Mouse (Mus musculus) neural tube, embryonic 12.5 days (tissue): ENCODE measurements around the gene Anxa6. TPM values are rescaled to one million over a fixed set of nuclear protein-coding genes. Genes with fewer than 3 reads are reported as not detected.
A peak's percentile ranks its signal among the peaks of the same experiment; 100 is the strongest.
"Not testable (repeated sequence)": the region's sequence is repeated elsewhere in the genome, so short reads cannot be mapped to it uniquely, and the experiment has no call there.

Source experiments
- ATAC-seq: fragments of 200-750 bp; cut with Nextera tagmentation; 2 replicates; pipeline ENCODE4 v1.8.0; 2017; ENCODE audit warnings: low read depth, mild to moderate bottlenecking, moderate TSS enrichment, moderate library complexity; ENCODE audit not compliant: low FRiP score
- H3K27ac ChIP-seq: fragments of 300-500 bp; sonication (generic); 2 replicates; pipeline ENCODE4 v1.5.1; 2016
- H3K27me3 ChIP-seq: fragments of 300-500 bp; sonication (generic); replicated peaks from 2 replicates; pipeline ENCODE4 v1.6.1; 2016; ENCODE audit warnings: mild to moderate bottlenecking
- H3K36me3 ChIP-seq: fragments of 300-500 bp; sonication (generic); 2 replicates; pipeline ENCODE4 v1.6.1; 2016; ENCODE audit warnings: mild to moderate bottlenecking
- H3K4me1 ChIP-seq: fragments of 300-500 bp; sonication (generic); 2 replicates; pipeline ENCODE4 v1.6.1; 2016
- H3K4me2 ChIP-seq: fragments of 300-500 bp; sonication (generic); replicated peaks from 2 replicates; pipeline ENCODE4 v1.6.1; 2016; ENCODE audit warnings: mild to moderate bottlenecking
- H3K4me3 ChIP-seq: fragments of 300-500 bp; sonication (generic); 2 replicates; pipeline ENCODE4 v1.5.1; 2016
- H3K9ac ChIP-seq: fragments of 300-500 bp; sonication (generic); 2 replicates; pipeline ENCODE4 v1.6.1; 2016; ENCODE audit warnings: mild to moderate bottlenecking
- H3K9me3 ChIP-seq: fragments of 300-500 bp; sonication (generic); 2 replicates; pipeline ENCODE4 v1.6.1; 2016; ENCODE audit warnings: mild to moderate bottlenecking
- WGBS: fragments of 180-500 bp; shearing (Covaris S2); methylation state at CpG from one replicate; pipeline ENCODE4 v1.1.7; 2016; 5-methylcytosine and 5-hydroxymethylcytosine counted together
- polyA plus RNA-seq: library from polyadenylated mRNA; unstranded; fragments of >200 nt; fragmentation: Nextera tagmentation; extraction: Ambion mirVana; gene quantifications from 2 replicates; pipeline ENCODE4 v1.2.1, GENCODE M21; 2016

Gene Anxa6
- polyA plus RNA-seq, 1 experiment from 2014 or later, result 93.2 TPM

DNA sequence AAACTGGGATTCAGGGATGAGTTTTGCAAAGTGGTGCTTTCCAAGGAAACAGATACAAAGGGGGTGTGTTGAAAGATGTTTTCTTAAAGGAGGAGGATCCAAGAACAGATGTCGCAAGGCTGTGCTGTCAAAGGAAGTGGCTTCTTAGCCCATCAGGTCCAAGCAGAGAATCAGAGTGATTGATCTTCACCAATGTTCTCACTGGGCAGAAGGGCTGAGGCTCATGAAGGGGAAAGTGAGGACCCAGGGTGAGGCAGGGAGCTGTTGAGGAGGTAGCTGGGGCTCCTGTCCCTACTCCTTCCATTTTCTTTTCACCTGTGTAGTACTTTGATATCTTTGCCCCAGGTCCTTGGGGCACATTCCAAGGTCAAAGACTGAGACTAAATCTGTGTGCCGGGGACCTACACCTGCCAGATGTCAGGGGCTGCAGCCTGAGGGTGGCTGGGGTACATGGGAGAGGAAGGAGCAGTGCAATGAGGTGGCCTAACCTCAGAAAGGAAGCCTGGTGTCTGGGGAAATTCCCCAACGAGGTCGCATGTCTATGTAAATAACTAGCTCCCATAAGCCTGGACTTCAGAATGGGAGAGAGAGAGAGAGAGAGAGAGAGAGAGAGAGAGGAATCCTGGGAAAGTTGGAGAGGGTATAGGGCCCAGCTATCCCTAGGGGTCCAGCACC, 61.1 kb downstream of the Anxa6 start:
- ATAC-seq, result no peak
- H3K4me3 ChIP-seq, result no peak overlapping the region
- H3K9me3 ChIP-seq, result no peaks in the 10 kb centered on the region
- no peaks in the 10 kb centered on the region for H3K27me3 ChIP-seq
- no peaks in the 10 kb centered on the region for H3K36me3 ChIP-seq
- H3K4me2 ChIP-seq, result no peak overlapping the region
- H3K4me1 ChIP-seq, result peaks cover 12% of the 10 kb centered on the region; the same call in 1 of the 2 replicates
- no peak overlapping the region for H3K27ac ChIP-seq
- H3K9ac ChIP-seq, result no peak overlapping the region
- WGBS, result 61% methylated on average over 4 of the region's 4 CpGs

DNA sequence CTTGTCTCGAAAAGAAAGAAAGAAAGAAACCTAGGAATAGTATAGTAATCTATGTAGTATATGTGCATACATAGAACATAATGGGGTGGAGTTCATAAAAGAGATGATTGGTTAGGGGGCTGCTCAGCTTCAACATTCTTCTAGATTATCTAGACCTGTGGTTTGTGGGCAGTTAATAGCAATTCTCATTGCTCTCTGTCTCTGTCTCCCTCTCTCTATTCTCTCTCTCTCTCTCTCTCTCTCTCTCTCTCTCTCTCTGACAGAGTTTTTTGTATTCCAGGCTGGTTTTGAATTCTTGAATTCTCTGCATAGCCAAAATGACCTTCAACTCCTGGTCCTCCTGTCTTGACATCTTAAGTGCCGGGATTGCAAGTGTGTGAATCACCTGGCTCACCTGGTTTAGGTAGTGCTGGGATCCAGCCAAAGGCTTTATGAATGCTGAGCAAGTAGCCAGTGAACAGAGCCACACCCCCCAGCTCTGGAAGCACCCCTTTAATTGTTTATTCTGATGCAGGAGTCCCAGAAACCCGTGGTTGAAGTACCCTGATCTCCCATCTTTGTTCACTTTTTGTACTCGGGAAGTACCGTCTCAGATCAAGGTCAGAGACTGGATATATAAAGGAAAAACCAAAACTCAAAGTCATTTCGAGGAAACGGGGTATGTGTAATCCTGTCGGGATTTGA, 61.7 kb downstream of the Anxa6 start:
- H3K27me3 ChIP-seq, result no peaks in the 10 kb centered on the region
- H3K9ac ChIP-seq, result no peak overlapping the region
- H3K36me3 ChIP-seq, result no peaks in the 10 kb centered on the region
- no peaks in the 10 kb centered on the region for H3K9me3 ChIP-seq
- no peak overlapping the region for H3K27ac ChIP-seq
- WGBS, result 79% methylated on average over 8 of the region's 8 CpGs
- H3K4me2 ChIP-seq, result no peak overlapping the region
- no peak for ATAC-seq
- H3K4me1 ChIP-seq, result peaks cover 12% of the 10 kb centered on the region; the same call in 1 of the 2 replicates
- H3K4me3 ChIP-seq, result no peak overlapping the region

DNA sequence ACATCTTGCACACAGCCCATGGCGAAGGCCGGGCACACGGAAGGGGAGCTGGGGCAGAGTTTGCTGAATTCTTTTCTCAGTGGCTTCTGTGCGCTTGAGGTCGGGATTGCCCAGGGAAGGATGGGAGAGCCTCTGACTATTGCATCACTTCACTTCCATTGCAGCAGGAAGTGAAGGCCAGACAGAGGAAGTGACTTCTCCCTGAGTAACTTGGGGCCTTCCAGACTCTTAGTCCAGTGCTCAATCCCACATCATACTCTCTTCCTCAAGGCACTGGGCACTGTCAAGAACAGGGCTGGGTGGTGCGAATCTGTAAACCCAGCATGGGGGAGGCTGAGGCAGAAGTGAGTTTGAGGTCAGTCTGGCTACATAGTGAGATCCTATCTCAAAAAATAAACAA, 68.0 kb downstream of the Anxa6 start:
- Histone ChIP-seq H3K4me3 (no peak overlapping the region), H3K9me3 (no peaks in the 10 kb centered on the region), H3K4me1 (no peaks in the 10 kb centered on the region), H3K4me2 (no peak overlapping the region), H3K27ac (no peak overlapping the region), H3K36me3 (no peaks in the 10 kb centered on the region), H3K9ac (no peak overlapping the region), H3K27me3 (no peaks in the 10 kb centered on the region)
- 83% methylated on average over 6 of the region's 6 CpGs for WGBS
- no peak for ATAC-seq

DNA sequence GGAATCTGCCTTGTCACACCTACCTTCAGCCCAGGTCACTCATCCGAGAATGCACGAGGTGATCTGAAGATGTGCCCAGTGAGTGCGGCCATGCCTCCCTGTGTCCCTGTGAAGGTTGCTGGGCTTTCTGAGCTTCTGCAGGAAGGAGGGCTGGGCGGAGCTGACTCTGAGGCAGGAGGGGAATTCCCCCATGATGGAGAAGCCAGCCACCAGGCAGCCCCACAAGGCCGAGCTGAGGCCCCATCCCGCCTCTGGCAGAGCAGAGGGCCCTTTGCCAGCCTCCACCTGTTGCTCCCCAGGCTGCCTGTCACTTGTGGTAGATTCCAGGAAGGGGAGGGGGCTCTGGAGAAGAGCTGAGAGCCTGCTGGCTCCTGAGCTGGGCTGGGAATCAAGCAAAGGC, 70.4 kb downstream of the Anxa6 start, which contains the start of gene Tnip1:
TSS of gene Tnip1 (minus strand) at position 108 of the 400 bp plus-strand sequence.
- no peak for ATAC-seq
- H3K27me3 ChIP-seq, result no peaks in the 10 kb centered on the region
- no peaks in the 10 kb centered on the region for H3K9me3 ChIP-seq
- no peaks in the 10 kb centered on the region for H3K36me3 ChIP-seq
- H3K4me1 ChIP-seq, result no peaks in the 10 kb centered on the region
- H3K4me2 ChIP-seq, result no peak within 1 kb of the TSS
- H3K27ac ChIP-seq, result no peak within 1 kb of the TSS
- 39% methylated on average over 6 of the region's 6 CpGs for WGBS
- H3K4me3 ChIP-seq, result no peak within 1 kb of the TSS
- H3K9ac ChIP-seq, result no peak within 1 kb of the TSS

DNA sequence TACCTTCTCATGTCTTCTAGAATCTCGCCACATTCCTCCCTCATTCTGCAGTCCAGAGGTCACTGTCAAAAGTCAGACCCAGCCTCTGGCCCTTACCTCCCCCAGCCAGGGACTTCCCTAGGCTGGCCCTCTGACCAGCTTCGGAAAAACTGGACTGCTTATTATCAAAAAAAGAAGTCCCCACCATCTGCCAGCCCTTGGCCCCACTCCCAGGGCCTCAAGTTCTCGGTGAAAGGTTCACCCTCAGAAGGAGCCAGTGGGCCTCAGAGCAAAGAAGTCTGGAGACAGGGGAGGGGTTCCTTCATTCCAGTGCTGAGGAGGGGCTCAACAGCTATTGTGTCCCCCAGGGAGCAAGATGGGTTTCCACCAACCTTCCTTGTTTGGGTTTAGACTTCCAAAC, 71.3 kb downstream of the Anxa6 start:
- no peaks in the 10 kb centered on the region for H3K27me3 ChIP-seq
- H3K36me3 ChIP-seq, result no peaks in the 10 kb centered on the region
- H3K9ac ChIP-seq, result no peak overlapping the region
- no peak overlapping the region for H3K4me3 ChIP-seq
- H3K4me1 ChIP-seq, result no peaks in the 10 kb centered on the region
- ATAC-seq, result no peak
- H3K4me2 ChIP-seq, result no peak overlapping the region
- H3K27ac ChIP-seq, result no peak overlapping the region
- H3K9me3 ChIP-seq, result no peaks in the 10 kb centered on the region
- 77% methylated on average over 3 of the region's 3 CpGs for WGBS

DNA sequence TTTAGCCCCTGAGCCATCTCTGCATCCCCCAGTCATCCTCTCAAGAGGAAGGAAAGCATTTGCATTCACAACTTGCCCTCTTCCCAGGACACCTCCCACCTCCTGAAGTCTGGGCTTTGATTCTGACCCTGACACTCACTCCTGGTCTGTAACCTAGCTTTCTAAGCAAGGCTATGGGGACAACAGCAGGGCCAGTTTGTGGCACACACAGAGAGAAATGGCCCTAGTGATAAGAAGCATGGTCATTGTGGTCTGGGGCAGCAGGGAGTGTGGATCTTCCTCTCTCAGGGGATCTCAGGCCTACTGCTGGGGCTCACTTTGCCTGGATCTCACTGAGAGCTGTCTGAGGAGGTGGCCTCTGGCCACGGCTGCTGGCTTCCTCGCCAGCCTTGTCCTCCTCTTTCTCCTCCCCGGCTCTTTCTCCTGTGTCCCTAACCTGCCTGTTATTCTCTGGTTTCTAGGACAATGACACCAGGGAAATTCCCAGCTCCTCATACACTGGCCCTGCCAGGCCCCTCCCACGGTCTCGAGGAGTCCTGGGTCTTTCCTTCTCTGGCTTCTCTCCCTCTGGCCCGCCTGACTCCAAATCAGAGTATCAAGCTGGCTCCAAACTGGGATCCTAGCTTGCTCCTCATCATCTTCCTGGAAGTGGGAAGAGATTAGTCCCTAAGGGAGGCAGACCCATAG, 71.9 kb downstream of the Anxa6 start:
- Histone ChIP-seq H3K4me1 (no peaks in the 10 kb centered on the region), H3K9ac (no peak overlapping the region)
- 78% methylated on average over 6 of the region's 6 CpGs for WGBS

DNA sequence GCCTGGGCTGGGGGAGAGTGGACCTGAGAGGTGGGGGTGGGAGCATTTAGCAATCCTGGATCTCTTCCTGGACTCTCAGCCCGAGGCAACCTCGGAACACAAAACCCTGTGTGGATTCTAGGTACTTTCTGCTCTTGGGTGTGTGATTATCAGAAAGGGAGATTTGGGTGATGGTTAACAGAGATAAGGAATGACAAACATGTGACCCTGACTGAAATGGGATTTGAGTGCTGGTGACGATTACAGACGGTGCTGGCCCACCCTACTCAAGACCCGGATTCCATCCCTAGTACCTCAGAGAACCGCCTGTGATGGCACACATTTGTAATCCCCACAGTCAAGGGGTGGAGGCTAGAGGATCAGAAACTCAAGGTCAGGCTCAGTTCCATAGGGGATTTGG, 73.0 kb downstream of the Anxa6 start:
- no peak overlapping the region for H3K4me3 ChIP-seq
- no peaks in the 10 kb centered on the region for H3K4me1 ChIP-seq
- no peak overlapping the region for H3K9ac ChIP-seq
- no peak overlapping the region for H3K4me2 ChIP-seq
- H3K9me3 ChIP-seq, result no peaks in the 10 kb centered on the region
- no peaks in the 10 kb centered on the region for H3K27me3 ChIP-seq
- 91% methylated on average over 6 of the region's 6 CpGs for WGBS
- no peak for ATAC-seq
- no peaks in the 10 kb centered on the region for H3K36me3 ChIP-seq
- no peak overlapping the region for H3K27ac ChIP-seq

More for the DNA sequence above, 71.9 kb downstream of the Anxa6 start:
- Histone ChIP-seq H3K4me2 (no peak overlapping the region), H3K4me3 (no peak overlapping the region), H3K27me3 (no peaks in the 10 kb centered on the region), H3K36me3 (no peaks in the 10 kb centered on the region), H3K27ac (no peak overlapping the region), H3K9me3 (no peaks in the 10 kb centered on the region)
- ATAC-seq, result no peak

DNA sequence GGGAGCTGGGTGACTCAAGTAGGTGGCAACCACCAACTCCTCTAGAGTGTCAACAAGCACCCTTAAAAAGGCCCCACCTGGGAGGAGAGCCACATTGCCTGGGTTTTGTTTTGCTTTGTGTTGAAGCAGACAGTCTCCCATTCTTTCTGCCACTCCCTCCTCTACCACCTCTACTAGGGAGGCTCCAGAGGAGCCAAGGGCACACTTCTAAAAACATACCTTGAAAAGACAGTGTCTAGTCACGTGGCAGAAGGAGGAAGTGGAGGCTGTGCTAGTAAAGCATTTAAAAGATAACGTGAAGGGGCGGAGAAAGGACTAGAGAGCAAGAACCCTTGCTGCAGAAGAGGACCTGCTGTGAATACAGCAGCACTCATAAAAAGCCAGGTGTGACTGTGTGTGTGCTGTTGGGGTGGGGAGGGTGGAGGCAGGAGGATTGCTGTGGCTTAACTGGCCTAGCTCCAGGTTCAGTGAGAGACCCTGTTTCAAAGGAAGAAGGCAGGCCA, 74.6 kb downstream of the Anxa6 start:
- 57% methylated on average over 3 of the region's 3 CpGs for WGBS
- H3K4me1 ChIP-seq, result peaks cover 12% of the 10 kb centered on the region
- H3K4me3 ChIP-seq, result no peak overlapping the region
- no peaks in the 10 kb centered on the region for H3K36me3 ChIP-seq
- H3K27ac ChIP-seq, result no peak overlapping the region
- no peaks in the 10 kb centered on the region for H3K9me3 ChIP-seq
- no peak overlapping the region for H3K4me2 ChIP-seq
- H3K27me3 ChIP-seq, result no peaks in the 10 kb centered on the region
- ATAC-seq, result no peak
- H3K9ac ChIP-seq, result no peak overlapping the region

DNA sequence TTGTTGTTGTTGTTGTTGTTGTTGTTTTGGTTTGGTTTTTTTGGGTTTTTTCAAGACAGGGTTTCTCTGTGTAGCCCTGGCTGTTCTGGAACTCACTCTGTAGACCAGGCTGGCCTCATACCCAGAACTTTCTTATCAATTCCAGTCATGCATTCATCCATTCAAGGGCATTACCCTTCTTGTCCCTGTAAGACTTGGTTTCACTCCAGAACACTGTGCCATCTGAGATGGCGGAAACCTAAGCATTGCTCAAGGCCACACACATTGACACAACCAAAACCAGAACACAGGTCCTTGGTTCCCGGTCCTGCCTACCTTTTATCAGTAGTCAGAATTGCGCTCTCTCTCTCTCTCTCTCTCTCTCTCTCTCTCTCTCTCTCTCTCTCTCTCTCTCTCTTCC, 75.5 kb downstream of the Anxa6 start:
- H3K9me3 ChIP-seq, H3K4me3 ChIP-seq, H3K27me3 ChIP-seq, H3K9ac ChIP-seq, H3K27ac ChIP-seq, H3K36me3 ChIP-seq, ATAC-seq, H3K4me2 ChIP-seq: not testable (repeated sequence)
- 86% methylated on average over 3 of the region's 3 CpGs for WGBS
- peaks cover 12% of the 10 kb centered on the region for H3K4me1 ChIP-seq

DNA sequence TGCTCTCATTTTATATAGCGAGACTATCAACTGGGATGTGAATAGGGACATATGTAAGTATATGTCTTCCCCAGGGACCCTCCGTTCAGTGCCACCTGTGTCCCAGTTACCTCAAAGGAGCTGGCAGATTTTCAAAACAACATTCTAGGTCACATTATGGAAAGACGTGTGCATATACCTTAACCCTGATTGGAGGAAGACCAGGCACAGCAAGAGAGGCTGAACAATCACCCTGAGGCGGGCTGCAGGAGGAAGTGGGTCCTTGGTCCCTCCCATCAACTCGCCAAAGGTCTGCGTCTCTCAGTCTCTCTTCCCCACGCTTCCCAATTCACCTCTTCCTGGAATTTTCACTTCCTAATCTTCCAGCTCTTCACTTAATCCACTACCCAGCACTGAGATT, 76.3 kb downstream of the Anxa6 start:
- no peak overlapping the region for H3K27ac ChIP-seq
- H3K4me2 ChIP-seq, result no peak overlapping the region
- no peak overlapping the region for H3K9ac ChIP-seq
- WGBS, result 54% methylated on average over 7 of the region's 7 CpGs
- no peak for ATAC-seq
- peaks cover 12% of the 10 kb centered on the region for H3K4me1 ChIP-seq
- no peak overlapping the region for H3K4me3 ChIP-seq
- peaks cover 3% of the 10 kb centered on the region; the same call in 1 of the 2 replicates for H3K27me3 ChIP-seq
- no peaks in the 10 kb centered on the region for H3K9me3 ChIP-seq
- H3K36me3 ChIP-seq, result no peaks in the 10 kb centered on the region

DNA sequence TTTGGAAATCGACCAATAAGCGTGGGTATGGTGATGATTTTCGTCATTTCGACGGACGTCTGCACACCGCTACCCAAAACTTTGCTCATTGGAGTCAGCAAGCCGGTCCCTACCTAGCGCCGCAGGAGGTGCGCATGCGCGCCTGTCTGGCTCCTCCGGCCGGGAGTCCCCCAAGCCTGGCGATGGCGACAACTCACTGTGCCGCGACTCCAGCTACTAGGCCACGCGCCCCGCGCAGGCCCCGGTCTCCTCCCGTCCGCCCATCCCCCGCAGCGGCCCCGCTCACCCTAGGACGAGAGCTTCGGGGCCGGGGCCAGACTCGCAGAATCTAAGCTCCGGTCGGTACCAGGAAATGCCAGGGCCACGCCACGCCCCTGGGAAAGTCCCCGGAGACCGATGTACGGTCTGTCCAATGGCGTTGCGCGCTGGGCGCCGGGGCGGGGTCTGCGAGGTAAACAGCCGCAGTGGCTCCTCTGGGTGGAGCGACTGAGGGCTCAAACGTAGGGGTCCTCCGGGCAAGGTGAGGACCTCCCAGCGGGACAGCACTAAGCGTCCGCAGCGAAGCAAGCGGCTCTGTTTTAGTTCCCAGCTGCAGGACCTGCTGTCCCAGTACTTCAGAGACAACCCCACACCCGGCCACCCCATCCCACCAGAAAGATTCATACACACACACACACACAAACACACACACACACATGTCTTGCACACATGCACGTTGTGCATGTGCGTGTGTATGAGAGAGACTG, 77.3 kb downstream of the Anxa6 start:
- no peaks in the 10 kb centered on the region for H3K36me3 ChIP-seq
- peaks cover 3% of the 10 kb centered on the region; the same call in 1 of the 2 replicates for H3K27me3 ChIP-seq
- H3K9ac ChIP-seq, result peak overlapping the region; percentile 77
- H3K9me3 ChIP-seq, result no peaks in the 10 kb centered on the region
- H3K4me1 ChIP-seq, result peaks cover 12% of the 10 kb centered on the region
- H3K4me3 ChIP-seq, result peak overlapping the region; percentile 76
- WGBS, result under 1% methylated on average over 59 of the region's 59 CpGs
- no peak overlapping the region; the same call in 1 of the 2 replicates for H3K27ac ChIP-seq
- ATAC-seq, result peak; percentile 99
- H3K4me2 ChIP-seq, result peak overlapping the region; percentile 65

DNA sequence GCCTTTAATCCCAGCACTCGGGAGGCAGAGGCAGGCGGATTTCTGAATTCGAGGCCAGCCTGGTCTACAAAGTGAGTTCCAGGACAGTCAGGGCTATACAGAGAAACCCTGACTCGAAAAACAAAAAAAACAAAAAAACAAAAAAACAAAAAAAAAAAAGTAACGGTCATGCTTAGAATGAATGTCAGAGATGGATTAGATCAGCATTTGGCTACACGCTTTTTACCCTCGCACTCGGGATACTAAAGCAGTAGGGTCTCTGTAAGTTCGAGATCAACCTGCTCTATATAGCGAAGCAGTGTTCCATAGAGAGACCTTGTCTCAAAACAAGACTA, 77.9 kb downstream of the Anxa6 start:
- not testable (repeated sequence) for H3K27ac ChIP-seq, H3K9me3 ChIP-seq, H3K27me3 ChIP-seq, H3K9ac ChIP-seq, H3K36me3 ChIP-seq, ATAC-seq
- Histone ChIP-seq H3K4me1 (peaks cover 12% of the 10 kb centered on the region), H3K4me2 (peak overlapping the region; percentile 65), H3K4me3 (peak overlapping the region; percentile 76)
- 49% methylated on average over 10 of the region's 10 CpGs for WGBS
